Mouse (Mus musculus) testis, adult 2 months (tissue): ENCODE measurements around the gene Mrps26. TPM values are rescaled to one million over a fixed set of nuclear protein-coding genes. Genes with fewer than 3 reads are reported as not detected.
"Not testable (repeated sequence)": the region's sequence is repeated elsewhere in the genome, so short reads cannot be mapped to it uniquely, and the experiment has no call there.

Experiments used
- H3K27ac ChIP-seq: fragments of 200-500 bp; 2 replicates; pipeline ENCODE4 v1.5.1; 2012; ENCODE audit warnings: low read depth, low read length; ENCODE audit not compliant: control insufficient read depth, insufficient read depth
- H3K27me3 ChIP-seq: fragments of 200-500 bp; 2 replicates; pipeline ENCODE4 v1.6.1; 2012; ENCODE audit warnings: mild to moderate bottlenecking, low read length, moderate library complexity; ENCODE audit not compliant: control insufficient read depth, insufficient read depth
- H3K36me3 ChIP-seq: fragments of 200-500 bp; 2 replicates; pipeline ENCODE4 v1.6.1; 2012; ENCODE audit warnings: mild to moderate bottlenecking, low read length; ENCODE audit not compliant: control insufficient read depth, insufficient read depth
- H3K4me1 ChIP-seq: fragments of 200-500 bp; 2 replicates; pipeline ENCODE4 v1.6.1; 2012; ENCODE audit warnings: low read length; ENCODE audit not compliant: control insufficient read depth, insufficient read depth
- H3K4me3 ChIP-seq: fragments of 200-500 bp; 2 replicates; pipeline ENCODE4 v1.5.1; 2012; ENCODE audit warnings: low read depth, mild to moderate bottlenecking, low read length, moderate library complexity, mixed read lengths; ENCODE audit not compliant: control insufficient read depth
- CTCF ChIP-seq: fragments of 200-500 bp; IDR thresholded peaks from 2 replicates; pipeline ENCODE4 v1.5.1; 2012; ENCODE audit warnings: low read depth, mild to moderate bottlenecking, inconsistent platforms, low read length, moderate library complexity; ENCODE audit not compliant: control insufficient read depth, insufficient read depth, insufficient replicate concordance
- POLR2A ChIP-seq: fragments of 200-500 bp; IDR thresholded peaks from 2 replicates; pipeline ENCODE4 v1.6.1; 2012; ENCODE audit warnings: low read depth, mild to moderate bottlenecking, inconsistent platforms, low read length, moderate library complexity; ENCODE audit not compliant: control insufficient read depth
- polyA plus RNA-seq: library from polyadenylated mRNA; depleted of rRNA; stranded (reverse); fragments of >200 nt; gene quantifications from 2 replicates; pipeline ENCODE4 v1.2.3, GENCODE M21; 2012; rRNA removed

Gene Mrps26
- polyA plus RNA-seq = 22.4 and 30.2 TPM in 2 replicates

DNA sequence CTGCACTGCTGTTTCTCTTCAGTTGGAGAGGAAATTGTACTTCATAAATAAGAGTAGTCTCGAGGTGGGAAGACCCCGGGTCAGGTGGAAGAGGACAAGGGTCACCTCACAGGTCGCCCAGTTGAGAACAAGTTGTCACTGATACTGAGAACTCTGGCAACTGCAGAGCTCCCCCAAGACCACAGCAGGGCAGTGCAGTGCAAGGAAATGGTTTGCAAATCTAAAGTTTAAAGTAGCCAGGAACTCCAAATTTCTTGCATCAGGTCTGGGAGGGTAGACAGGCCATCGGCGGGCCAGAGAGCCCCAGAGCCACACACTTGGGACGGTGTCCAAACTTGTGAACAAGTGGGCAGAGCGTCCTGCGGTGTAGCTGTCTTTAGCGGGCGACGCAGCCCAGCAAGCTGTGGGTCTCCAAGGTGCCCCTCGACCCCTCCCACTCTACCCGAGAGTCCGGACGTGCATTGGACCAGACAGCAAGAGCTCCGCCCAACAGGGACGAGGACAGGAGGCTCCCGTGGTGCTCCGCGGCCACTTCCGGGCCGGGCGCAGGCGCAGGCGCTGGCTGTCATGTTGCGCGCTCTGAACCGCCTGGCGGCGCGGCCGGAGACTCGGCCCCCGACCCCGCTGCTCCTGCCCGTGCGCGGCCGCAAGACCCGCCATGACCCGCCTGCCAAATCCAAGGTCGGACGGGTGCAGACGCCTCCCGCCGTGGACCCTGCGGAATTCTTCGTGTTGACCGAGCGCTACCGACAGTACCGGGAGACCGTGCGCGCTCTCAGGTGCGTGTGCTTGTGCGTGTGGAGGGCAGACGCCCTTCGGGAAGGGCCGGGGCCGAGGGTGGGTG, at the start of gene Mrps26:
Gene Mrps26 (plus strand): TSS at position 531 of the 844 bp plus-strand sequence.
- Histone ChIP-seq H3K27me3 (no peaks in the 10 kb centered on the region), H3K4me3 (peak within 1 kb of the TSS; percentile 88), H3K4me1 (peaks cover 13% of the 10 kb centered on the region), H3K27ac (peak within 1 kb of the TSS; percentile 3; the same call in 1 of the 2 replicates), H3K36me3 (no peaks in the 10 kb centered on the region)
- TF ChIP-seq POLR2A = peak; percentile 69
- no peak for TF ChIP-seq CTCF

- TF ChIP-seq POLR2A (no peak), CTCF (no peak)
- no peak overlapping the region for H3K4me3 ChIP-seq
Measured at GRCm38 (mm10) chr2:130513907-130514306, 49.6 kb upstream of the Mrps26 start.

GRCm38 (mm10) chr2:130515791-130516190, 47.8 kb upstream of the Mrps26 start:
- no peak for TF ChIP-seq POLR2A
- no peak for TF ChIP-seq CTCF

More at GRCm38 (mm10) chr2:130513907-130514306, 49.6 kb upstream of the Mrps26 start:
- no peak overlapping the region for H3K27ac ChIP-seq
- H3K4me1 ChIP-seq = no peaks in the 10 kb centered on the region
- no peaks in the 10 kb centered on the region for H3K36me3 ChIP-seq
- no peaks in the 10 kb centered on the region for H3K27me3 ChIP-seq

GRCm38 (mm10) chr2:130521927-130522326, 41.6 kb upstream of the Mrps26 start:
- Histone ChIP-seq H3K4me3 (no peak overlapping the region), H3K27ac (no peak overlapping the region), H3K4me1 (no peaks in the 10 kb centered on the region), H3K36me3 (no peaks in the 10 kb centered on the region), H3K27me3 (no peaks in the 10 kb centered on the region)
- TF ChIP-seq POLR2A (no peak), CTCF (no peak)

More at GRCm38 (mm10) chr2:130515791-130516190, 47.8 kb upstream of the Mrps26 start:
- Histone ChIP-seq H3K27me3 (no peaks in the 10 kb centered on the region), H3K36me3 (no peaks in the 10 kb centered on the region), H3K4me3 (no peak overlapping the region), H3K27ac (no peak overlapping the region), H3K4me1 (no peaks in the 10 kb centered on the region)

DNA sequence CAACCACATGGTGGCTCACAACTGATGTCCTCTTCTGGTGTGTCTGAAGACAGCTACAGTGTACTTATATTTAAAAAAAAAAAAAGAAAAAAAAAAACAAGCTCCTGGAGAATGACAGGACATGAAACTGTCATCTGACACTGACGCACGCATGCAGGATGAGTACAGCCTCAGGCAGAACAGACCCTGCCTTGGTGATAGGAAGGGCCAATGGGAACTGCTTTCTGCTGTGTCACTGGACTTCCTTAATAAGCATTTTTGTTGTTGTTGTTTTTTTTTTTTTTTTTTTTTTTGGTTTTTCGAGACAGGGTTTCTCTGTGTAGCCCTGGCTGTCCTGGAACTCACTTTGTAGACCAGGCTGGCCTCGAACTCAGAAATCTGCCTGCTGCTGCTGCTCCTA, 38.1 kb upstream of the Mrps26 start:
- H3K27me3 ChIP-seq, H3K4me3 ChIP-seq, H3K4me1 ChIP-seq, H3K36me3 ChIP-seq, H3K27ac ChIP-seq: not testable (repeated sequence)

- H3K4me3 ChIP-seq = no peak overlapping the region
- TF ChIP-seq POLR2A = no peak
- TF ChIP-seq CTCF = no peak
- H3K36me3 ChIP-seq = no peaks in the 10 kb centered on the region
- no peak overlapping the region for H3K27ac ChIP-seq
- no peaks in the 10 kb centered on the region for H3K27me3 ChIP-seq
- H3K4me1 ChIP-seq = no peaks in the 10 kb centered on the region
Measured at GRCm38 (mm10) chr2:130528457-130528856, 35.1 kb upstream of the Mrps26 start.

DNA sequence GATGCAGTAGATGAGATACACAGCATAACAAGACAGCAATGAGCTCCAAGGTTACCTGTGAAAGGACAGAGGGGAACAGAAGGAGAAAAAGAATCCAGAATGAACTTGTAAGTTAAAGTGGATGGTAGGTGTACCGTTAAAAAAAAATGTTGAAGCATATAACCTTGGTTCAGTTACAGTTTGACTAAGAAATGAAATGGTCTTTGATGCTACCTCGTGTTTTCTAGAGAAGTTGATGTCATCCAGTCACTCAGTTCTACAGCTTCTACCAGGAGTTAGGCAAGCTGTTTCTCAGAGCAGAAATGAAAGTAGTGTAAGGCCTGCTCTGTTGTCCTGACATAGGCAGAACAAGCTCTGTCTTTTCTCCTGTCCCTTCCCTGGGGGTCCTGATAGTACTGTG, 34.3 kb upstream of the Mrps26 start:
- TF ChIP-seq POLR2A = no peak
- TF ChIP-seq CTCF = no peak
- no peak overlapping the region for H3K4me3 ChIP-seq
- no peak overlapping the region for H3K27ac ChIP-seq
- H3K27me3 ChIP-seq = no peaks in the 10 kb centered on the region
- H3K36me3 ChIP-seq = no peaks in the 10 kb centered on the region
- H3K4me1 ChIP-seq = no peaks in the 10 kb centered on the region

GRCm38 (mm10) chr2:130529925-130530324, 33.6 kb upstream of the Mrps26 start:
- Histone ChIP-seq H3K36me3 (no peaks in the 10 kb centered on the region), H3K27me3 (no peaks in the 10 kb centered on the region), H3K4me3 (no peak overlapping the region), H3K4me1 (no peaks in the 10 kb centered on the region), H3K27ac (no peak overlapping the region)
- TF ChIP-seq POLR2A = no peak
- no peak for TF ChIP-seq CTCF
